Mouse (Mus musculus) cerebellum, adult 11 months (tissue): Measurements from ENCODE around the gene Cdk1.
A peak's percentile ranks its signal among the peaks of the same experiment; 100 is the strongest.
"Not testable (repeated sequence)": the region's sequence is repeated elsewhere in the genome, so short reads cannot be mapped to it uniquely, and the experiment has no call there.

Source experiments
- DNase-seq: peaks from one replicate; pipeline ENCODE4 v3.0.0; 2022

The Cdk1 gene

DNA sequence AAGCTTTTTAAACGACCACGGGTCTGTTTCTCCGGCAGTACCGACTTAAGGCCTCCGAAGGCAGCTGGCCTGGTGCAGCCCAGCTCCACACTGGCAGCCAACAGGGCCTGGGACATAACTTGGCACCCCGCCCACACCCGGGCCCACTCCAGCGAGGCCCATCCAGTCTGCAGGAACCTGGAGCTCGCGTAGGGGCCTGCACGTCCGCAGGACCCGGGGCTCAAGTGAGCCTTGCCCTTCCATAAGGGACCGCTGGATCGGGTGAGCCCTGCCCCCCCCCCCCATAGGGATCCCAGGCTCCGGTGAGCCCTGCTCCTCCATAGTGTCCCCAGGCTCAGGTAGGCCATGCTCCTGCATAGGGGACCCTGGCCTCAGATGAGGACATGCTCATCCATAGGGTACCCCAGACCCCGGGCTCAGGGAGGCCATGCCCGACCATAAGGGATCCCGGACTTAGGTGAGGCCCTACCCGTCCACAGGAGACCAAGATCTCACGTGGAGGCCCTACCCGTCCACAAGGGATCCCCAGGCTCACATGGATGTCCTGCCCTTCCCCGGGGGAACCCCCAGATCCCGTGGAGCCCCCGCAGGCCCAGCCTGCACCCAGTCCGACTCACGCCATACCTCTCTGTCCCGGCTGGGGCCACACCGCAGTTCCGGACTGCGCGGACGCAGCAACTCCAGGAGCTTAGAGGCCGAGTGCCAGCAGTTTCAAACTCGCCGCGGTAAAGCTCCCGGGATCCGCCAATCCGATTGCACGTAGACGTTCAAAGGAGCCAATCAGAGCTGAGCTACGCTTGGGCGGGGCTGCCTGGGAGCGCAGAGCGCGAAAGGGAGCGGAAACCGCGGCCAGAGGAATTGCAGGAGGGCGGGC, at the start of gene Cdk1:
Gene Cdk1, minus strand, starts transcription at position 727 of the 874 bp plus-strand sequence.
- DNase-seq, result peak; percentile 90

DNA sequence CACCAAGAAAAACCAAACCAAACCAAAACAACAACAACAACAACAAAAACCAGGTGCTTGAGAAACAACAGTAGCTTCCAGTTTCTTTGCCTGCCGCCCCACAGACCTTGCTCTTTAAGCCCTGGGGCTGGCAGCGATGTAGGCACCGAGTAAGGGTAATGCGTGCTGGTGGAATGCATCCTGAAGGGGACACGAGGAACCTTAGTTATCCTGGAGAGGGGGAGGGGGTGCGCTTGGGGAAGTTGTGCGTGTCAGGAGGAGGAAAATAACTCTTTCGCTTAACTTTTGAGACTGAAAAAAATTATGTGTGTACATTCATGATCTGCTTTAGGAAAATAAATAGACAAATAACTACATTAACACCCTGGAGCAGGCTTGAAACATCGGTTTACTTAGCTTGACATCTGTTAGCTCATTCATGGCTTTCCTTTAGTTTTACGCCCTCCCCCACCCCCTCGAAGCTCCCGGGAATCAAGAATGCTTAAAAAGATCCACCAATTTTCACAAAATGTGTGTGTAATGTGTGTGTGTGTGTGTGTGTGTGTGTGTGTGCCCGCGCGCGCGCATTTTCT, 47.2 kb upstream of the Cdk1 start:
- DNase-seq, result no peak

DNA sequence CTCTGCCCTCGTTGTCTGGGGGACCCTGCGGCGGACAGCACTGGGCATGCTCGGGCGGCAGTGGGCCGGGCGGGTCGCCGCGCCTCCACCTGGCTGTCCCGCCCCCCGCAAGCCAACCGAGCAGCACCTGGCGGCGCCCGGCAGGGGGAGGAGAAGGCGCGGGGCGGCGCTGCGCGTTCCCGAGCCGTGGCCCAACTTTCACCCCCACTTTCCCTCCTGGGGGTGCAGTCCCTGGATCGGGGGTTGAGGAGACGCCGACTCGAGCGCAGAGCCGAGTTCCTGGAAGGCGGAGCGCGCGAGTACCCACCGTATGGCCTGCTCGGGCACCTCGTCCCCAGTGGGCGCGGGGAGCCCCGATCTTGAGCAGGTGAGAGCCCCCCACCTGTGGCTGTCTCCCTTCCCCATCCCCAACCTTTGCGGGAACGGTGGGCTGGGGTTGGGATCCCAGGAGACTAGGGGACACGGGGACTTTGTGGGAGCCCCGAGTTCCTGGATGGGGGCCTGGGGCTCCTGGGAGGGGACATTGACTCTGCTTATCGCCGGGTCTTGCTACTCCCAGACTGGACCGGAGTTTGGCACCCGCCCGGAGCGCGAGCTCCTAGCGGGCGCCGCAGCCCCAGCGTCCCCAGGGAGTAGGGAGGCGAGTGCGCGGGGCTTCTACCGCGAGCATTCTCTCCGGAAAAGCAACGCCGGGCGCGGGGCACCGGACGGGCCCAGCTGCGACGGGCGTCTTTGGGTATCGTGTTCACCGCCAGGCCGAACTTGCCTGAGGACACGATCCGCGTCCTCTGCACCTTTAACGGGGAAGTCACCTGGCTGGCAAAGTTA, 46.2 kb upstream of the Cdk1 start, which contains the start of gene Ank3:
Gene Ank3, plus strand, starts transcription at position 11 of the 828 bp plus-strand sequence.
- DNase-seq, result no peak

DNA sequence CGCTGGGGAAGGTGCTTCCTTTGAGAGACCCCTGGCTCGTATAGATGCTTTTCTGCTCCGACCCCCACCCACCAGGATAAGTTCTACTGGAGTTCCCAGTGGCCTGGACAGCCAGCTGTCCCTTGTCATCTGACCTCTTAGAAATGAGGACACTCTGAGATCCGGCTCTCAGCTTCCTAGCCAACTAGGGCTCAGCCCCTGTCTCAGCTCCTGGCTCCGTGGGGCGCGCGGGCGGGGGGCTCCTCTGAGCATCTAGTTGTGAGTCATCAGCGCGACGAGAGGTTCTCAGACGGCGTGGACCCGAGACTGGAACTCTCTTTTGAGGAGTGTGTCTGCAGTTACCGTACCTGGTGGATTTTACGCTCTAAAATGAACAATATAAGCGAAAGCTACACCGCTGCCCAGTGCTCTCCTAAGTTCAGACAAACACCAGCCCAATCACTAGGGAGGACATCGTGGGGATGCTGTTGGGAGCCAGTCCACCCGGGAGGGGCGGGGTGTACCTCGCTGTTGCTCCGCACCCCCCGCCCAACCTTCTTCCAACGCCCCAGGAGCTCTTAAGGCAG, 45.5 kb upstream of the Cdk1 start:
- no peak for DNase-seq

DNA sequence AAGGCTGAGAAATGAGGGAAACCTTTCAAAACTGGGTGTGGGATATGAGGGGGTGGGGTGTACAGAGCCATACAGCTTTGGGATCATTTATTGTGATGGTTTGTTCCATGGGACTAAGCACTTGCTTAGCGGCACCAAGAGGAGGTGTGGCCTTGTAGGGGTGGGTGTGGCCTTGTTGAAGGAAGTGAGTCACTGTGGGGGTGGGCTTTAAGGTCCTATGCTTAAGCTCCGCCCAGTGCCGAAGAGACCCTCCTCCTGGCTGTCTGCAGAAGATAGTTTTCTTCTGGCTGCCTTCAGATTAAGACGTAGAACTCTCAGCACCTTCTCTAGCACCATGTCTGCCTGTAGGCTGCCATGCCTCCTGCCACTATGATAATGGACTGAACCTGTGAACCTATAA, 36.8 kb upstream of the Cdk1 start:
- DNase-seq, result no peak

DNA sequence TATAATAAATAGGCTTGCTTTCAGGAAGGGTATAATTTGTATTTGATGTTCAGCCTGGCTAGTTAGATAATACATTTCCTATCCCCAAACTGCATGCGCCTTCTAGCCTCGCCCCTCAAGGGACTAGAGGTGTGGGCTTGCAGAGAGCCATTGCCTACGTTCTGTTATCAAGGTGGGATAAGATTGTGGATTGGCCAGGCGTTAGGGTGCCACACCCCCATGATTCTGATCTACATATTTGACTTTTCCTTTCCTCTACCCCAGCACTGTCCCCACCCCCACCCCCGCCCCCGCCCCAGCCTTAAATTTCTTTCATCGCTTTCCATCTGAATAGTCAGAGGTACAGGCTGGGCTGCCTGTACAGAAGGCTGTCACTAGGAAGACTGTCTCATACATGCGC, 34.0 kb upstream of the Cdk1 start:
- DNase-seq, result no peak

DNA sequence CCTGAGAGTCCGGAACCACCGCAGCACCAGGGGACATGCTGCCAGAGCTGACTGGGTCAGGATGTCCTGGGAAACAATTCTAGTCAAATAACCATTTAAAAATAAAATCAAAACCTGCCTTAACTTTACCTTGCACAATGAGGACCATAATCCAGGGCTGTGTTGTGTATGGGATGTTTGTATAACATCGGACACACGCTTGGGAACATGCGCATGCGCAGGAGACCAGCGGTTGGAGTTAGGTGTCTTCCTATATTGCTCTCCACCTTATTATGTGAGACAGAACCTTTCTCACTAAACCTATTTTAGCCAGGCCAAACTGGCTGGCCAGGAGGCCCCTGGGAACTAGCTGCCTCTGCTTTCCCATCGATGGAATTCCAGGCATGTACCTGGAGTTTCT, 32.4 kb upstream of the Cdk1 start:
- DNase-seq, result no peak

DNA sequence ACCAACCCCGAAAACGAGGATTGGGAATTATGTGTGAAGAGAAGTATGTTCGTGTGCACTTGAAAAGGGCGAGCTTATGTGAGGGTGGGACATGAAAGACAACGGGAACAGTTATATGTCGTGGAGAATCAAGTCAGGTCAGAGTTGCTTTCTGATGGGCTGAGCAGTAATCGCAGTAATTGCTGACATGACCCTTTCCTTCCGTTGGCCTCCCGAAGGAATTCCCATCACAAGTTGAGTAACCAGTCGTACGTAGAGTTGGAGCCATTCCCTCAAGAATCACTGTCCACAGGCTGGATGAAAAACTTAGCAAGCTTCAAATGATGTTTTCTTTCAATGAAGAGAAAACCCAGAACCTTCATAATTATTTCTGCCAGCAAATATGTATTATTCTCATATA, 31.9 kb upstream of the Cdk1 start:
- DNase-seq, result no peak

DNA sequence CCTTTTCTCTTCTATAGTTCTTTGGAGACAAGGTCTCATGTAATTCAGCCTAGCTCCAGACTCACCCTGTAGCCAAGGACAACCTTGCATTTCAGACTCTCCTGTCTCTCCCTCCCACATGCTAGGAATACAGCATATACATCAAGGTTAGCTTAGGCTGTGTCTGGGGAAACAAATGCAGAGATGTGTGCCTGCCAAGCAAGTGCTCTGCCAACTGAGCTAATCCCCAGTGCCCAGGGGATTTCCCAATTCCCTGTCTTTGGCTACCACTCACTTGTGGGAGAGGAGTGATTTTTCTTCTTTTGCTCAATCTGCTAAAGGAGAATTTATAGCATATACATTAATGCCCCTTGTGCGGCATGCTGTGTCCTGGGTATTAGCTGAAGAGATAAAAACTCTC, 30.4 kb upstream of the Cdk1 start:
- no peak for DNase-seq

DNA sequence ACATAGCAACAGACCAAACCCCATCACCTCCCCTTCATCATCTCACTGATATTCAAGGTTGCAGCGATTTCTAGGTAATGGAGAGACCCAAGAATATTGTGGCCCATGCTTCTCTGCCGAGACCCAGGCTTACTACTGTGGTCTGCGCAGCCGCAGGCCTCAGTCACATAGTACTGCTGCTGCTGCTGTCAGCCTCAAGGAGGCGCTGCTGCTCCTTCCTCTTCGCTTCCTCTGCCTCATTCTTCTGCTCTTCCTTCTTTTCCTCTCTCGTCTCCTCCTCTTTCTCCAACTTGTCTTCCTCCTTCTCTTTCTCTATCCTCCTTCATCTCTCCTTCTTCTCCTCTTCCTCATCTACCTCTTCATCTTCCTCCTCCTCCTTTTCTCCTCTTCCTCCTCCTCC, 22.4 kb upstream of the Cdk1 start:
- DNase-seq, result no peak

DNA sequence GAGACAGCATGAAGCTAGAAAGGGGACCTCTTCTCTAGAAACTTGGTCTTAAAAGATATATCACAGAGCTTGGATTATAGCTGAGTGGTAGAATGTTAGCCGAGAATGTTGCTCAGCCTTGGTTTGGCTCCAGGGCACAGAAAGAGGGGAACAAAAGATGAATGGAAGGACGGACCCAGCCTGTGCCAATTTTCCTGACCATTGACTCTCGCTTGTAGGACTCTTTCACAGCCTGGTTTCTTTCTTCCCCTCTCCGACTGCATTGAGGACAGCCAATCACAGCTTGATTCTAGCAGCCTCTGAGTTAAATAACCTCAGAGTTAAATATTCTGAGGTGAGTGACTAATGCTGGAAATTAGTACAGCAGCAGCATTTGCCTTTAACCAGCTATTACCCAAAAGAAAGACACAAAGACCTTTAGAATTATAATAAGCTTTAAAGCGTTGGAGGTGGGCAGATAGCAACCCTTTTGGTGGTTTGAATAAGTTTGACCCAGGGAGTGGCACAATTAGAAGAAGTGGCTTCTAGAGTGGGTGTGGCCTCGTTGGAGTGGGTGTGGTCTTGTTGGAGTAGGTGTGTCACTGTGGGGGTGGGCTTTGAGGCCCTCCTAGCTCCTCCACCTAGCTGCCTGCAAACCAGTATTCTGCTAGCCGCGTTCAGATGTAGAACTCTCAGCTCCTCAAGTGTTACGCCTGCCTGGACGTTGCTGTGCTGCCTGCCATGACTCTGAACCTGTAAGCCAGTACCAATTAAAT, 21.2 kb upstream of the Cdk1 start:
- DNase-seq, result no peak

DNA sequence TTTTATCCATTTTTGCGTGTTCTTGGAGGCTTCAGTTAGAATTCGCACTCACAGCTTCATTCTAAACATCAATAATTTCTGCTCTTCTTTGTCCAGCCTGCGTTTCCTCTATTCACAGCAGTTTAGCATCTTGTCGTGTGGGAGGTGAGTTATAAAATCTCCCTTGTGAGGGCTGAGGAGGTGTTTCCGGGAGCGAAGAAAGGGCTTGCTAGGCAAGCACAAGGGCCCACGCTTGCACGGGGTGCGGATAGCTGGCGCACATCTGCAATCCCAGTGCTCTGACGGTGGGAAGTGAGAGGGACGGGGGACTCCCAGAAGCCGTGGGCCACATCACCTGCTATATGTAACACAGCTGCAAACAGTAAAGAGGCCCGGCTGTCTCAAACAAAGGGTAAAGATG, 19.3 kb upstream of the Cdk1 start:
- no peak for DNase-seq

DNA sequence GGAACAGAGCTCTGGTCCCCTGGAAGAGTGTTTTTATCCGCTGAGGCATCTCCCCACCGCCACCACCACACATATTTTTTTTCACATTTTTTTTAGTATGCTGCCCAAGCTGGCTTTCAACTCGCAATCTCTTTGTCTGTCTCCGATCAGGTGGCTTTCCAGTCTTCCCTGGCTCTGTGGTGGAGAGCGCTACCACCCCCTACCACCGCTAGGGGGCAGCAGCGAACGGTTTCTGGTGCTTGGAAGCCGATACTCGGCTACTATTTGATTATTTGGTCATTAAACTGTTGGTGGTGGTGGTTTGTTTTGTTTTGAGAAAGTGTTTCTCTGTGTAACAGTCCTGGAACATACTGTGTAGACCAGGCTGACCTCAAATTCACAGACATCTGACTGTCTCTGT, 18.7 kb upstream of the Cdk1 start:
- peak; percentile 8 for DNase-seq

DNA sequence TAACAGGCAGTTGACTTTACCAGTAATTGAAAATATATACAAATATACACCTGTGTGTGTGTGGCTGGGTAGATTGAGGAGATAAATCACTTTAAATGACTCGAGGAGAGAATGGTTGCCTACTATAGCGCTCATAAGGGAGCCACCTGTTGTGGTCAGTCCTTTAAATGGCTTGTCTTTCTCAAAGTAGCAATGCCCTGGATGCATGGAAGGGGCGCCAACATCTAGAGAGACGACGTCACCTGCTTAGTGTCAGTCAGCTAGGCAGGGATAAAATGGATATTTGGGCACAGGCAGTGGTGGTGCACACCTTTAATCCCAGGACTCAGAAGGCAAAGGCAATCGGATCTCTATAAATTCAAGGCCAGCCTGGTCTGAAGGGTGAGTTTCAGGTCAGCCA, 16.6 kb upstream of the Cdk1 start:
- no peak for DNase-seq

DNA sequence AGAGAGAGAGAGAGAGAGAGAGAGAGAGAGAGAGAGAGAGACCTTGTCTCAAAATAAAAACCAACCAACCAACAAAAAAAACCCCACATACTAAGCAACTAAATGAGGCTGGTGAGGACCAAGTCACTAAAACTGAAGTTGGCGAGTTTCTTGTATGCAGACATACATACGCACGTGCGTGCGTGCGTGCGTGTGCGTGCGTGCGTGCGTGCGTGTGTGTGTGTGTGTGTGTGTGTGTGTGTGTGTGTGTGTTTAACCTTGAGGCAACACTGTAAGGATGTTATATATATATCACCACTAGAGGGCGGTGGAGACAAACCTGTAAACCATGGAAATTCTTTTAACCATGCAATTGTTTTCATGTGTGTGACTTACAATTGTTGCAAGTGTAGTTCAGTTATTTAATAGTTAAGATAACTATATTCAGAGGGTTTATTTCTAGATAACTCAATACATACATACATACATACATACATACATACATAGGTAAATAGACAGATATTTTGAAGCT, 14.2 kb upstream of the Cdk1 start:
- DNase-seq, result no peak

DNA sequence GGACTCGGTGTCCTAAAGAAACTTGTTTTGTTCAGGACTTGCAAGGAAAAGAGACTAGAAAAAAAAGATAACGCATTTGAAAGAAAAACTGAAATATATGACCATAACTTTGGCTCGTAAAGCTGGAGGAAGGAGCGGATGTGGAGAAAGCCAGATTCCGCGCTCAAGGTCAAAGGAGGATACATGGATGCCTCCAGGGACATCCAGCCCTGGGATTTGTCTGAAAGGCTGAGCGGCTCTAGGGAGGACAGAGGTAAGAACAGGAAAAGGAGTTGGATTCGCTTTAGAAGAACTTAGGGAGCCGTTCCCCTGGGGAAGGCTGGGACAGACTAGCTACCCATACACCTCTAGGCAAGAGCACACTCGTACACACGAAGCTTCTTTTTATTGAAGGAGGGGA, 13.5 kb upstream of the Cdk1 start:
- no peak for DNase-seq

DNA sequence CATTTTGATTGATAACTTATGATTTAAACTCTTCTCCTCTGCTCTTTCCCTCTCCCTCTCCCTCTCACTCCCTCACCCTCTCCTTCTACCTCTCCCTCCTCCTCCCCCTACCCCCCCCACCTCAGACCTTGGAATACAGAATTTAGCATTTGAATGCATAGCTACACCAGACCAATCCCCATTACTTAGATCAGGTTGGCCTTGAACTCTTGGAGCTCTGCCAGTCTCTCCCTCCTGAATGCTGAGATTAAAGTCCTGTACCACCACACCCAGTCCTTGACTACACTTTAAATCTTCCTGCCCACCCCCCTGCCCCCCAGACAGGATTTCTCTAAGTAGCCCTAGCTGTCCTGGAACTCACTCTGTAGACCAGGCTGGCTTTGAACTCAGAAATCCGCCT, 6.9 kb upstream of the Cdk1 start:
- no peak for DNase-seq

DNA sequence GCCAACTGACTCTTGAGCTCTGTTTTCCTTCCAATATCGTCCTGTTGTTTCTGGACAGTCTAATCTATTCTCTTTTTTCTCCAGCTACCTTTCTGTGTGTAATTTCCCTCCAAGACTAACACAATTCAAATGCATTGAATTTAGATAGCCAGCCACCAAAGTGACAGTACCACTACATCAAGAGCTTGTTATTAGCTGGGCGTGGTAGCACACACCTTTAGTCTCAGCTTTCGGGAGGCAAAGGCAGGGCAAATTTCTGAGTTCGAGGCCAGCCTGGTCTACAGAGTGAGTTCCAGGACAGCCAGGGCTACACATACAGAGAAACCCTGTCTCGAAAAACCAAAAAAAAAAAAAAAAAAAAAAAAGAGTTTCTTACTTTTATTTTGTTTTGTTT, 345 bp upstream of the Cdk1 start:
- not testable (repeated sequence) for DNase-seq

DNA sequence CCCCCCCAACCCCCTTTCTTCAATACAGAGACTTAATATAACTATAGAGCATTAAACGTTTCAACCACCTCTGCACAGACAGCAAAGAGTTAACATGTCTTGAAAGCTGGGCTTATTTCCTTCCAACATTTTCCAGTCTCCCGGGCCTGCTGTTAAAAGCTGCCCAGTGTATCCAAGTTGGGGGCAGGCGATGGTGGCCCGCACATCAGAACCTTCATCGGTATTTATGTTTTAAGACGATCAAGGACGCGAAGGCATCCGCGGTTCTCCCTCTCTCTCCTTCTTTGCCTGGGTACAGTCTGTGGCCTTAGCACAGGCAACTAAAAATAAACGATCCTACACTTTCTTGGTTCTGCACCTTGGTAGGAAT, 911 bp downstream of the Cdk1 start:
- no peak for DNase-seq

DNA sequence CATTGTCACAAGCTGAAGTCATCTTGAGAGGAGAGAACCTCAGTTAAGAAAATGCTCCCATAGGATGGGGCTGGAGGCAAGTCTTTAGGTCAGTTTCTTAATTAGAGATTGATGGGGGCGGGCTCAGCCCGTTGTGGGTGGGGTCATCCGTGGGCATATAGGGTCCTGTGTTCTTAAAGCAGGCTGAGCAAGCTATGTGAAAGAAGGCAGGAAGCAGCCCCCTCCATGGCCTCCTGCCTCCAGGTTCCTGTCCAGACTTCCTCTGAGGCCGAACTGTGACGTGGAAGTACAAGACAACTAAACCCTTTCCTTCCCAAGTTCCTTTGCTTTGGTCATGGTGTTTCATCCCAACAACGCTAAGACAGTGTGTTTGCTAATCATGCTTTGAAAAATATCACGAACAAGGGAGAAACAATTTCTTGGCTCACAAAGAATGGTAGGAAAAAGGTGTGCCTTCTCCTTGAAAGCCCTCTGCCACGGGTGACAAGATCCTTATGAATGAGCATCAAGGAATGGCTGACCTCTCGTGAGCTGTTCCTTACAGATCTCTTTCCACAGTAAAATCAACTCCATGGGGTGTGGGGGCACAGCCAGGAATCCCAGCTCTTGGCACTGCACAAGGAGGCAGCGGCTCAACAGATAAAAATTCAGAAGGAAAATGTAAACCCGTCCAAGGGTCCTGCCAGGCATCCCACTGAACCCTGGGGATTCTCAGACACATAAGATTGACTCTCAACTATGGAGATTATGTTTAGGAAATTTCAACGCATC, 1.5 kb downstream of the Cdk1 start:
- DNase-seq, result no peak

DNA sequence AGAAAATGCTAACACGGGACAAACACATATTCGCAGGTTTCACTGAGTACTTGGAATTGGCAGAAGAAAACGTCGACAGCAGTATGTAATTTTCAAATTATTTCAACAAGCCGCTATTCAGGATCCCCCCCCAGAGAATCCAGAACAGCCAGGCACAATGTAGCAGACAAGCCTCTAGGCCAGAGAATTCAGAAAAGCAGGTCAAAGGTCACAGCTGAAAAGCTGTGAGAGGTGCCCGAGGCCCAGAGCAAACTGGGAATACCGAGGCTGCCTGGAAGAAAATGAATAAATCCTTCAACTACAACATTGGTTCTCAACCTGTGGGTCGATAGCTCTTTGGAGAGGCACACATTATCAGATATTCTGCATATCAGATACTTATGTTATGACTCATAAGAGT, 4.5 kb downstream of the Cdk1 start:
- no peak for DNase-seq

DNA sequence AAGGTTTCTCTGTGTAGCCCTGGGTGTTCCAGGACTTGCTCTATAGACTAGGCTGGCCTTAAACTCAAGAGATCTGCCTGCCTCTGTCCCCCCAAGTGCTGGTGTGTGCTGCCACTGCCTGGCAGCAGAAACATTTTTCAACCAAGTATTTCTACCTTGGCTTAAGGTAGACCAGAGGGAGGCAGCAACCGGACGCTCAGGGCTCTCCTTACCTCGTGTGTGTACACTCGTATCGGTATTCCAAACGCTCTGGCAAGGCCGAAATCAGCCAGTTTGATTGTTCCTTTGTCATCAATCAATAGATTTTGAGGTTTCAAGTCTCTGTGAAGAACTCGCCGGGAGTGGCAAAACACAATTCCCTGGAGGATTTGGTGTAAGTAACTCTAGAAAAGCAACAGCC, 10.4 kb downstream of the Cdk1 start:
- no peak for DNase-seq
